Mouse (Mus musculus) midbrain, embryonic 15.5 days (tissue): ENCODE data around the gene Bpgm. TPM values are rescaled to one million over a fixed set of nuclear protein-coding genes. Genes with fewer than 3 reads are reported as not detected.

Source experiments
- ATAC-seq: fragments of 200-750 bp; cut with Nextera tagmentation; replicated peaks from 2 replicates; pipeline ENCODE4 v1.8.0; 2017; ENCODE audit warnings: moderate TSS enrichment
- H3K27ac ChIP-seq: fragments of 300-500 bp; sonication (generic); 2 replicates; pipeline ENCODE4 v1.5.1; 2015; ENCODE audit warnings: mild to moderate bottlenecking, inconsistent platforms
- H3K27me3 ChIP-seq: fragments of 300-500 bp; sonication (generic); replicated peaks from 2 replicates; pipeline ENCODE4 v1.6.1; 2015; ENCODE audit warnings: inconsistent platforms
- H3K36me3 ChIP-seq: fragments of 300-500 bp; sonication (generic); replicated peaks from 2 replicates; pipeline ENCODE4 v1.6.1; 2015; ENCODE audit warnings: inconsistent platforms
- H3K4me1 ChIP-seq: fragments of 300-500 bp; sonication (generic); 2 replicates; pipeline ENCODE4 v1.6.1; 2015; ENCODE audit warnings: inconsistent platforms
- H3K4me2 ChIP-seq: fragments of 300-500 bp; sonication (generic); 2 replicates; pipeline ENCODE4 v1.6.1; 2015; ENCODE audit warnings: inconsistent platforms, mild to moderate bottlenecking, moderate library complexity
- H3K4me3 ChIP-seq: fragments of 300-500 bp; sonication (generic); 2 replicates; pipeline ENCODE4 v1.5.1; 2015; ENCODE audit warnings: mild to moderate bottlenecking, inconsistent platforms
- H3K9ac ChIP-seq: fragments of 300-500 bp; sonication (generic); 2 replicates; pipeline ENCODE4 v1.6.1; 2015; ENCODE audit warnings: mild to moderate bottlenecking, inconsistent platforms
- H3K9me3 ChIP-seq: fragments of 300-500 bp; sonication (generic); 2 replicates; pipeline ENCODE4 v1.6.1; 2016; ENCODE audit warnings: inconsistent platforms
- WGBS: fragments of 180-500 bp; shearing (Covaris S2); methylation state at CpG from one replicate; pipeline ENCODE4 v1.1.7; 2015; ENCODE audit warnings: mixed read lengths; 5-methylcytosine and 5-hydroxymethylcytosine counted together
- polyA plus RNA-seq: library from polyadenylated mRNA; unstranded; fragments of >200 nt; fragmentation: Nextera tagmentation; extraction: Ambion mirVana; gene quantifications from 2 replicates; pipeline ENCODE4 v1.2.1, GENCODE M21; 2015

Gene Bpgm
- polyA plus RNA-seq, 1 experiment from 2014 or later, result 97.1 TPM

- H3K4me2 ChIP-seq, result no peak overlapping the region
- 75% methylated on average over 10 of the region's 10 CpGs for WGBS
- no peak overlapping the region for H3K4me3 ChIP-seq
- no peak overlapping the region for H3K9ac ChIP-seq
- H3K4me1 ChIP-seq, result peaks cover 8% of the 10 kb centered on the region
- no peak for ATAC-seq
- H3K36me3 ChIP-seq, result no peaks in the 10 kb centered on the region
- no peaks in the 10 kb centered on the region for H3K9me3 ChIP-seq
- H3K27ac ChIP-seq, result no peak overlapping the region
- no peaks in the 10 kb centered on the region for H3K27me3 ChIP-seq
Observed at GRCm38 (mm10) chr6:34544207-34544602, 68.2 kb downstream of the Bpgm start.

- no peak overlapping the region for H3K27ac ChIP-seq
- H3K4me1 ChIP-seq, result peaks cover 8% of the 10 kb centered on the region
- H3K9ac ChIP-seq, result no peak overlapping the region
- no peaks in the 10 kb centered on the region for H3K9me3 ChIP-seq
- H3K4me2 ChIP-seq, result no peak overlapping the region
- no peaks in the 10 kb centered on the region for H3K36me3 ChIP-seq
- H3K27me3 ChIP-seq, result no peaks in the 10 kb centered on the region
- no peak overlapping the region for H3K4me3 ChIP-seq
- ATAC-seq, result no peak
- 68% methylated on average over 10 of the region's 10 CpGs for WGBS
Observed at GRCm38 (mm10) chr6:34545286-34545685, 69.3 kb downstream of the Bpgm start.

GRCm38 (mm10) chr6:34548406-34548990 is 72.5 kb downstream of the Bpgm start:
- H3K4me2 ChIP-seq, result no peak overlapping the region
- ATAC-seq, result no peak
- no peaks in the 10 kb centered on the region for H3K27me3 ChIP-seq
- H3K27ac ChIP-seq, result no peak overlapping the region
- no peaks in the 10 kb centered on the region for H3K9me3 ChIP-seq
- H3K36me3 ChIP-seq, result no peaks in the 10 kb centered on the region
- H3K4me1 ChIP-seq, result peaks cover 5% of the 10 kb centered on the region
- H3K4me3 ChIP-seq, result no peak overlapping the region
- WGBS, result 57% methylated on average over 13 of the region's 13 CpGs
- H3K9ac ChIP-seq, result no peak overlapping the region

GRCm38 (mm10) chr6:34549017-34549416 is 73.0 kb downstream of the Bpgm start:
- ATAC-seq, result no peak
- Histone ChIP-seq H3K9me3 (no peaks in the 10 kb centered on the region), H3K4me3 (no peak overlapping the region), H3K9ac (no peak overlapping the region), H3K36me3 (no peaks in the 10 kb centered on the region), H3K27me3 (no peaks in the 10 kb centered on the region), H3K4me1 (peaks cover under 1% of the 10 kb centered on the region; the same call in 1 of the 2 replicates), H3K4me2 (no peak overlapping the region), H3K27ac (no peak overlapping the region)
- 31% methylated on average over 2 of the region's 2 CpGs for WGBS

GRCm38 (mm10) chr6:34552489-34553157 is 76.6 kb downstream of the Bpgm start:
- no peak overlapping the region for H3K4me2 ChIP-seq
- H3K9me3 ChIP-seq, result no peaks in the 10 kb centered on the region
- H3K27me3 ChIP-seq, result no peaks in the 10 kb centered on the region
- H3K27ac ChIP-seq, result no peak overlapping the region
- no peaks in the 10 kb centered on the region for H3K36me3 ChIP-seq
- no peak for ATAC-seq
- no peaks in the 10 kb centered on the region for H3K4me1 ChIP-seq
- WGBS, result 88% methylated on average over 4 of the region's 4 CpGs
- H3K9ac ChIP-seq, result no peak overlapping the region
- no peak overlapping the region for H3K4me3 ChIP-seq

GRCm38 (mm10) chr6:34554291-34554997 is 78.4 kb downstream of the Bpgm start:
- Histone ChIP-seq H3K27me3 (no peaks in the 10 kb centered on the region), H3K9ac (no peak overlapping the region), H3K4me2 (no peak overlapping the region), H3K4me3 (no peak overlapping the region), H3K9me3 (no peaks in the 10 kb centered on the region), H3K36me3 (no peaks in the 10 kb centered on the region), H3K4me1 (no peaks in the 10 kb centered on the region), H3K27ac (no peak overlapping the region)
- no peak for ATAC-seq
- WGBS, result 75% methylated on average over 9 of the region's 9 CpGs

Other genes starting within 250 kb of the Bpgm start
- 102 and 111 TPM in 2 replicates for gene Akr1b3, start 158.7 kb upstream of the Bpgm start, polyA plus RNA-seq
- gene Akr1b8, start 122.1 kb upstream of the Bpgm start, polyA plus RNA-seq, result 2.6 TPM in 2 replicates
- 9.4 and 10.0 TPM in 2 replicates for gene Akr1b10, start 92.0 kb upstream of the Bpgm start, polyA plus RNA-seq
- gene Akr1b7, start 63.9 kb upstream of the Bpgm start, polyA plus RNA-seq, result 0.13 TPM in 1 of 2 replicates, not detected in the other
- gene Cald1, start 122.3 kb downstream of the Bpgm start, polyA plus RNA-seq, result 64.4 and 65.1 TPM in 2 replicates